Mouse (Mus musculus): Measurements from ENCODE around the gene Them7.
A peak's percentile ranks its signal among the peaks of the same experiment; 100 is the strongest.

Gene Them7

GRCm38 (mm10) chr2:105375705-105376104, 151.6 kb downstream of the Them7 start:
- peak in 1 of 2 experiments; percentile 12 for DNase-seq (ENCODE audit: low spot score in 2 of 2)

- no peak for DNase-seq (ENCODE audit: low spot score in 2 of 2)
Measured at GRCm38 (mm10) chr2:105379682-105380081, 155.6 kb downstream of the Them7 start.

- DNase-seq (ENCODE audit: low spot score in 2 of 2) = no peak
Measured at GRCm38 (mm10) chr2:105380757-105381319, 156.7 kb downstream of the Them7 start.

GRCm38 (mm10) chr2:105383063-105383462, 158.9 kb downstream of the Them7 start:
- DNase-seq (ENCODE audit: low spot score in 2 of 2) = no peak

GRCm38 (mm10) chr2:105384998-105385397, 160.9 kb downstream of the Them7 start:
- no peak for DNase-seq (ENCODE audit: low spot score in 2 of 2)

- no peak for DNase-seq (ENCODE audit: low spot score in 2 of 2)
Measured at GRCm38 (mm10) chr2:105386418-105386817, 162.3 kb downstream of the Them7 start.

GRCm38 (mm10) chr2:105389007-105389890, 165.1 kb downstream of the Them7 start:
- no peak for DNase-seq (ENCODE audit: low spot score in 2 of 2)

- DNase-seq (ENCODE audit: low spot score in 2 of 2) = no peak
Measured at GRCm38 (mm10) chr2:105390653-105391413, 166.7 kb downstream of the Them7 start.

GRCm38 (mm10) chr2:105391414-105391784, 167.3 kb downstream of the Them7 start:
- DNase-seq (ENCODE audit: low spot score in 2 of 2) = no peak

GRCm38 (mm10) chr2:105392514-105392913, 168.4 kb downstream of the Them7 start:
- DNase-seq (ENCODE audit: low spot score in 2 of 2) = no peak

GRCm38 (mm10) chr2:105394375-105394774, 170.3 kb downstream of the Them7 start:
- DNase-seq (ENCODE audit: low spot score in 2 of 2) = no peak

- DNase-seq (ENCODE audit: low spot score in 2 of 2) = no peak
Measured at GRCm38 (mm10) chr2:105396066-105396465, 171.9 kb downstream of the Them7 start.

GRCm38 (mm10) chr2:105397446-105398211, 173.5 kb downstream of the Them7 start:
- DNase-seq (ENCODE audit: low spot score in 2 of 2) = no peak

- DNase-seq (ENCODE audit: low spot score in 2 of 2) = peak; percentile 26 to 66
Measured at GRCm38 (mm10) chr2:105398636-105399084, 174.5 kb downstream of the Them7 start.

GRCm38 (mm10) chr2:105399085-105399891, 175.2 kb downstream of the Them7 start, which contains the start of gene Rcn1:
Gene Rcn1 (minus strand): TSS chr2:105399319.
- peak; percentile 68 to 72 for DNase-seq (ENCODE audit: low spot score in 2 of 2)

- no peak for DNase-seq (ENCODE audit: low spot score in 2 of 2)
Measured at GRCm38 (mm10) chr2:105400558-105400957, 176.4 kb downstream of the Them7 start.

- no peak for DNase-seq (ENCODE audit: low spot score in 2 of 2)
Measured at GRCm38 (mm10) chr2:105402180-105402579, 178.1 kb downstream of the Them7 start.

GRCm38 (mm10) chr2:105408511-105408910, 184.4 kb downstream of the Them7 start:
- peak; percentile 8 to 23 for DNase-seq (ENCODE audit: low spot score in 2 of 2)

GRCm38 (mm10) chr2:105409253-105409652, 185.1 kb downstream of the Them7 start:
- no peak for DNase-seq (ENCODE audit: low spot score in 2 of 2)

GRCm38 (mm10) chr2:105414309-105414708, 190.2 kb downstream of the Them7 start:
- DNase-seq (ENCODE audit: low spot score in 2 of 2) = no peak
